9 mouse cellular contexts compared by ENCODE assay signal in genomic region chr11:114477365-114477764, GRCm38 (mm10).
DNase-seq lines count a peak whose midpoint lies in the region; ATAC-seq and TF ChIP-seq lines count a peak whose summit lies in the region.
"Had no signal": no experiment of that assay in that cellular context is flagged by ENCODE, and none has a peak within 500 bp of the region (broad histone marks: within the 10 kb centered on the region; RNA-seq: fewer than 3 reads in every experiment).

No protein-coding gene starts in this region.

- no peak overlapping the region for H3K4me2 ChIP-seq in forebrain, embryonic 11.5 days (ENCODE audit: low read depth, low read length, severe bottlenecking)
- H3K4me2 ChIP-seq in forebrain, embryonic 12.5 days = no peak overlapping the region
- H3K4me2 ChIP-seq: neural tube, embryonic 12.5 days had no signal

- no peaks in the 10 kb centered on the region for H3K27me3 ChIP-seq in forebrain, embryonic 11.5 days (ENCODE audit: control insufficient read depth, insufficient read depth, low read length)
- 0 out of 2 replicates have a peak, but pooled peaks cover 13% of the 10 kb centered on the region for H3K27me3 ChIP-seq in forebrain, embryonic 12.5 days
- H3K27me3 ChIP-seq: neural tube, embryonic 12.5 days had no signal

- no peak overlapping the region for H3K4me3 ChIP-seq in forebrain, embryonic 11.5 days (ENCODE audit: low read depth, low read length)
- no peak overlapping the region for H3K4me3 ChIP-seq in forebrain, embryonic 12.5 days (replicated peaks)
- H3K4me3 ChIP-seq in lung, adult 2 months (replicated peaks; ENCODE audit: extremely low read depth, low read depth, low read length) = no peak overlapping the region
- H3K4me3 ChIP-seq: neural tube, embryonic 12.5 days had no signal

- DNase-seq in forebrain, embryonic 11.5 days (ENCODE audit: low spot score) = no peak
- DNase-seq in lung, adult 2 months = no peak
- no peak for DNase-seq in lung, postnatal 4 days
- peak; percentile 71 for DNase-seq in brain, adult 2 months (ENCODE audit: low read depth, low spot score)
- DNase-seq in naive thymus-derived CD4-positive, alpha-beta T cell, adult 2 months (ENCODE audit: low read depth) = peak; percentile 9
- no peak for DNase-seq in heart, postnatal 36 days
- no peak for DNase-seq in right cerebral cortex, postnatal 36 days (ENCODE audit: low spot score in 2 of 2)

- H3K27ac ChIP-seq in forebrain, embryonic 11.5 days (ENCODE audit: low read depth, low read length) = no peak overlapping the region
- no peak overlapping the region for H3K27ac ChIP-seq in forebrain, embryonic 12.5 days
- H3K27ac ChIP-seq: neural tube, embryonic 12.5 days had no signal

- no peaks in the 10 kb centered on the region for H3K36me3 ChIP-seq in forebrain, embryonic 11.5 days (ENCODE audit: control insufficient read depth, insufficient read depth, low read length)
- H3K36me3 ChIP-seq in forebrain, embryonic 12.5 days (replicated peaks) = no peaks in the 10 kb centered on the region
- H3K36me3 ChIP-seq: neural tube, embryonic 12.5 days had no signal

- peak; percentile 23; the same call in 1 of the 2 replicates for TF ChIP-seq CTCF in lung, adult 2 months (IDR thresholded peaks at IDR 0.05; ENCODE audit: insufficient read depth, low read length)

- ATAC-seq in forebrain, embryonic 11.5 days (replicated peaks; ENCODE audit: low FRiP score) = 0 out of 2 replicates have a peak, but pooled peaks have one; percentile 57
- no peak for ATAC-seq in forebrain, embryonic 12.5 days (ENCODE audit: low FRiP score)

- H3K4me1 ChIP-seq in forebrain, embryonic 11.5 days (replicated peaks; ENCODE audit: control insufficient read depth, insufficient read depth, low read length) = peaks cover 5% of the 10 kb centered on the region; the same call in 1 of the 2 replicates
- H3K4me1 ChIP-seq in forebrain, embryonic 12.5 days = peaks cover 37% of the 10 kb centered on the region
- no peaks in the 10 kb centered on the region for H3K4me1 ChIP-seq in lung, adult 2 months (ENCODE audit: control insufficient read depth, insufficient read depth, low read length)

- 52% methylated on average over 3 of the region's 3 CpGs for WGBS in forebrain, embryonic 11.5 days
- 62% methylated on average over 3 of the region's 3 CpGs for WGBS in forebrain, embryonic 12.5 days
- 67% methylated on average over 3 of the region's 3 CpGs for WGBS in lung, adult 2 months

- intact Hi-C loops in heart, postnatal 36 days (cut with DNase I) = loop anchor here (5.0 kb wide), 1 partner anchor 160 kb away; no protein-coding TSS in a partner anchor

- H3K9ac ChIP-seq in forebrain, embryonic 11.5 days (ENCODE audit: low read length) = no peak overlapping the region
- H3K9ac ChIP-seq in forebrain, embryonic 12.5 days = no peak overlapping the region
- H3K9ac ChIP-seq: neural tube, embryonic 12.5 days had no signal

- no peak for TF ChIP-seq POLR2A in lung, adult 2 months (IDR thresholded peaks at IDR 0.05; ENCODE audit: borderline replicate concordance, extremely low read depth, low read depth, low read length)

- H3K9me3 ChIP-seq in forebrain, embryonic 11.5 days (ENCODE audit: control insufficient read depth, low read length) = no peaks in the 10 kb centered on the region
- H3K9me3 ChIP-seq in forebrain, embryonic 12.5 days = no peaks in the 10 kb centered on the region
- H3K9me3 ChIP-seq: neural tube, embryonic 12.5 days had no signal

Comparison
In these comparisons a context has a peak if more than half of its experiments do, and no peak if none do; other contexts are left out.
1. DNase-seq: peak in brain, adult 2 months (single experiment) and naive thymus-derived CD4-positive, alpha-beta T cell, adult 2 months (single experiment); none in forebrain, embryonic 11.5 days (single experiment), lung, adult 2 months (single experiment), lung, postnatal 4 days (0 of 2), heart, postnatal 36 days (0 of 2) and right cerebral cortex, postnatal 36 days (0 of 2).